Mouse (Mus musculus): ENCODE results near the gene Lipe.

- TF ChIP-seq ZNF384 (IDR thresholded peaks at IDR 0.05; ENCODE audit: low read depth, low read length) (no peak), CHD2 (IDR thresholded peaks at IDR 0.05; ENCODE audit: low read depth, low read length) (no peak), HCFC1 (IDR thresholded peaks at IDR 0.05; ENCODE audit: borderline replicate concordance, insufficient read depth, low read length) (no peak), ZC3H11A (IDR thresholded peaks at IDR 0.05; ENCODE audit: borderline replicate concordance, low read depth, low read length) (no peak)
Observed at GRCm38 (mm10) chr7:25369058-25369749, 29.3 kb downstream of the Lipe start, which contains the start of gene Cnfn.

All from ES-E14 (cell line).